Mouse (Mus musculus) intestine, embryonic 14.5 days (tissue): ENCODE measurements around the gene Prph. TPM values are rescaled to one million over a fixed set of nuclear protein-coding genes. Genes with fewer than 3 reads are reported as not detected.

Experiments used
- ATAC-seq: fragments of 200-750 bp; cut with Nextera tagmentation; replicated peaks from 2 replicates; pipeline ENCODE4 v1.8.0; 2017; ENCODE audit warnings: low read depth, moderate number of reproducible peaks, moderate TSS enrichment, moderate library complexity; ENCODE audit not compliant: low FRiP score, low TSS enrichment
- DNase-seq: peaks from one replicate; pipeline ENCODE4 v3.0.0-alpha.2; 2018; ENCODE audit warnings: low spot score
- H3K27ac ChIP-seq: fragments of 300-500 bp; sonication (generic); 2 replicates; pipeline ENCODE4 v1.5.1; 2014; ENCODE audit warnings: low read depth, mild to moderate bottlenecking, control low read depth
- H3K27me3 ChIP-seq: fragments of 300-500 bp; sonication (generic); replicated peaks from 2 replicates; pipeline ENCODE4 v1.6.1; 2014; ENCODE audit warnings: low read length, control low read depth; ENCODE audit not compliant: control insufficient read depth, insufficient read depth
- H3K36me3 ChIP-seq: fragments of 300-500 bp; sonication (generic); 2 replicates; pipeline ENCODE4 v1.6.1; 2014; ENCODE audit warnings: low read length, control low read depth; ENCODE audit not compliant: control insufficient read depth, insufficient read depth
- H3K4me1 ChIP-seq: fragments of 300-500 bp; sonication (generic); replicated peaks from 2 replicates; pipeline ENCODE4 v1.6.1; 2014; ENCODE audit warnings: low read length, control low read depth, mixed read lengths; ENCODE audit not compliant: control insufficient read depth, insufficient read depth
- H3K4me2 ChIP-seq: fragments of 300-500 bp; sonication (generic); 2 replicates; pipeline ENCODE4 v1.6.1; 2014; ENCODE audit warnings: low read length
- H3K4me3 ChIP-seq: fragments of 300-500 bp; sonication (generic); 2 replicates; pipeline ENCODE4 v1.5.1; 2014; ENCODE audit warnings: low read depth, low read length, control low read depth, mixed read lengths
- H3K9ac ChIP-seq: fragments of 300-500 bp; sonication (generic); 2 replicates; pipeline ENCODE4 v1.6.1; 2014; ENCODE audit warnings: mild to moderate bottlenecking, low read length
- H3K9me3 ChIP-seq: fragments of 300-500 bp; sonication (generic); 2 replicates; pipeline ENCODE4 v1.6.1; 2016; ENCODE audit warnings: low read length, control low read depth; ENCODE audit not compliant: control insufficient read depth
- WGBS: fragments of 180-500 bp; shearing (Covaris S2); extraction: QIAGEN DNeasy Blood & Tissue Kit; methylation state at CpG from one replicate; pipeline ENCODE4 v1.1.7; 2014; 5-methylcytosine and 5-hydroxymethylcytosine counted together
- polyA plus RNA-seq: library from polyadenylated mRNA; unstranded; fragments of >200 nt; fragmentation: Nextera tagmentation; extraction: Ambion mirVana; gene quantifications from 2 replicates; pipeline ENCODE4 v1.2.1, GENCODE M21; 2014

Prph gene
- polyA plus RNA-seq, 1 experiment from 2014 or later: 56.3 TPM

DNA sequence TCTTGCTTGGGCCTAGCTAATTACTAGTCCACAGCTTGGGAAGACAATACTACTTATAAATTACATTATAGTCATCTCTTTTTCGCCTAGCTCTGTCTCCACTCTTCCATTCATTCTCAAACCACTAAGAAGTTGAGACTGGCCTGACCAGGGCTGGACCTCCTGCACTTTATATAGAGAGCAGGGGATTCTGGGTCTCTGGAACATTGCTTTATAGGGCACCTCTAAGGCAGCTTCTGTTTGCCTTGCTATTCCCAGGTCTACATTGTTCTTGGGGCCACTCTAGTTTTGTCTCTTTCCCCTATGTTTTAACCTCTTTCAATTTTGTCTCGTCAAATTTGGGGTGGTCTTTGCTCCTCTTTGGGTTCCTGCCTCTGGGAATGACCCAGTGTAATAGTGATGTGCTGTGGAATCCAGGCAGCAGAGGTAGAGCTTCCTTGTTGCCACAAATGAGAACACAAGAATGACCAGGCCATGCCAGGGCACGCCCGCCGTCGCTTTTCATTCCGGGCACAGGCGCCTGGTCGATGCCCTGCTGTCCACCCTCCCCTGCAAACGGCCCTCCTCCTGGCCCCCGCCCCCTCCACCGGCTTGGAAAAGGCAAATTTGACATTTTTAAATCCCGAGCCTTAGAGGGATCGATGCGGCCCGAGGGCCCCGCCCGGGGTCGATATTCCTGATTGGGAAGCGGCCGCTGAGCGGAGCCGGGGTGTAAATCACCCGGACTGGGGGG, 41.3 kb downstream of the Prph start:
- H3K27ac ChIP-seq: no peak overlapping the region
- H3K9me3 ChIP-seq: no peaks in the 10 kb centered on the region
- no peak for DNase-seq
- 3% methylated on average over 24 of the region's 24 CpGs for WGBS
- peaks cover 22% of the 10 kb centered on the region for H3K4me1 ChIP-seq
- peak overlapping the region; percentile 60 for H3K4me2 ChIP-seq
- no peak for ATAC-seq
- H3K36me3 ChIP-seq: no peaks in the 10 kb centered on the region
- H3K9ac ChIP-seq: no peak overlapping the region
- H3K4me3 ChIP-seq: peak overlapping the region; percentile 35
- peaks cover 86% of the 10 kb centered on the region for H3K27me3 ChIP-seq

DNA sequence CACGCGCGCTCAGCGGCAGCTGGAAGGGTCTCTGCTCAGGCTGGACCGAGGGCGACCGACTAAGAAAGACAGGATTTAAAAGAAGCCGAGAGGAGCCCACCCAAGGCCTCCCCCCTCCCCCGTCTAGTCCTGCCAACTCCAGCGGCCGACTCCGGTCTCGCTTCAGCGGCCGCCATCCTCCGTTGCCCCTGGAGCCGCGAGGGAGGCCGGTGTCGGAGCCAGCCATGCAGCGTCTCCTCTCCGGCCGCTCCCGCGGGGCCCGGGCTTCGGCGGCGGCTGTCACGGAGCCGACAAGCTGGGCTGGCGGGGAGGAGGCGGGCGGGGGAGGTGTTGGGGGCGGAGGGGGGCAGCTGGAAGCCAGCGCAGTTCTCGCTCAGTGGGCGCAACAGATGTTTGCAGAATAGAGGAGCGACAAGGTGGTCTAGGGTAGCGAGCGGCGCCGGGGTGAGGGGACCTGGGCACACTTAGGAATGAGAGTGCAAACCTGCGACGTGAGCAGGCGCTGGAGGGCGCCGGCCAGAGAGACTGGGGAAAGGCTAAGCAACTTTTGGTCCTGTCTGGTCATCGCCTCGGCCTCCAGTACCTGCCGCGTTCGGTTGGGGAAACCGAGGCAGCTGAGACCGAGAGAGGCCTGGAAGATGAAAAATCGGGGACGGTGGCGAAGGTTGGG, 42.0 kb downstream of the Prph start:
- peak overlapping the region; percentile 35 for H3K4me3 ChIP-seq
- under 1% methylated on average over 45 of the region's 58 CpGs for WGBS
- peaks cover 78% of the 10 kb centered on the region for H3K27me3 ChIP-seq
- peaks cover 22% of the 10 kb centered on the region for H3K4me1 ChIP-seq
- no peaks in the 10 kb centered on the region for H3K36me3 ChIP-seq
- DNase-seq: peak; percentile 81
- H3K9ac ChIP-seq: no peak overlapping the region
- H3K4me2 ChIP-seq: peak overlapping the region; percentile 60
- no peaks in the 10 kb centered on the region for H3K9me3 ChIP-seq
- H3K27ac ChIP-seq: no peak overlapping the region
- no peak for ATAC-seq

DNA sequence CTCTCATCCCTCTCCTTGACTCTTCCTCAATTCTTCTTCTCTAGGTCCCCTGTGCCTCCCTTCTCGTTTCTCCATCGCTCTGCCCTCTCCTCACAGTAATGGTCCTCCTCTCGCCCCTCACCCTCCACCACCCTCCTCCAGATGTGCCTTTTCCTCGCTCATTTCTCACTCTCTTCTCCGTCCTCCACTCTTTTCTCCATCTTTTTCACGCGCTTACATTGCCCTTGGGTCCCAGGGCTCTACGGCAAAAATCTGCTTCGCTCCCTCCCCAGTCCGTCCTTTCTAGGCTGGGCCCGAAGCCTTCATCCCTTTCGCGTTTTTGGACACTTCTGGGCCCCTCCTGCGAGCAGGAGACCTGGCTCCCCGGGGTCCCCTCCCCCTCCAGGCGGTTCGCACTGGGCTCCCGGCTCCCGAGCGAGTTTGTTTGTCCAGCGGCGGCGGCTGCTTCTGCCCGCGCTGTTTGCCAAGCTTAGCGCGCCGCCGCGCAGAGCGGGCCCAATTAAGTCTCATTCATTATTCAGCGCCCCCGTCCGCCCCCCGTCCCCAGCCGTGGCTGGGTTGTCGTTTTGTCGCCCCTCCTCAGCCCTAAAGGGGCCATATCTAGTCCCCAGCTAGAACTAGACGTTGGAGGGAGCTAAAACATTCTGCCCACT, 43.0 kb downstream of the Prph start:
- peak overlapping the region; percentile 25 for H3K4me3 ChIP-seq
- peaks cover 22% of the 10 kb centered on the region for H3K4me1 ChIP-seq
- peaks cover 68% of the 10 kb centered on the region for H3K27me3 ChIP-seq
- WGBS: under 1% methylated on average over 39 of the region's 39 CpGs
- DNase-seq (peak; percentile 71), ATAC-seq (no peak)
- H3K9ac ChIP-seq: no peak overlapping the region
- H3K9me3 ChIP-seq: no peaks in the 10 kb centered on the region
- no peak overlapping the region for H3K27ac ChIP-seq
- peak overlapping the region; percentile 60 for H3K4me2 ChIP-seq
- H3K36me3 ChIP-seq: no peaks in the 10 kb centered on the region

DNA sequence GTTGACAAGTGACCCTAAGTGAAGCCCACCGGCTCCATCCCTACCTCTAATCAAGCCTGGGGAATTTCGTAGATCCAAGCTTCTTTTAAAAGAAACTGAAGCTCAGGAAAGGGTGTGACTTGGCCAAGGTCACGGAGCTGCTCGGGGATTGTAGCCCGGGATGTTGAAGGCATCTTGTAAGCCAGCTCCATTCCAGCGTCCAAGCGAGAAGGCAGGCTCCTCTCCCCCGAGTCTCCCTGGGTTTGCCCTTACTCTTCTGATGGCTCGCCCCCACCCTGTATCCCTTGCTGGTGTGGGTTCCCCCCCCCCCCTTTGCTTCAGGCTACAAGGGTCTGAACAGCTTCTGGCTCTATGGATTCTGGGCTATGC, 43.5 kb downstream of the Prph start:
- Histone ChIP-seq H3K9me3 (no peaks in the 10 kb centered on the region), H3K9ac (no peak overlapping the region), H3K4me3 (peak overlapping the region; percentile 25), H3K4me2 (peak overlapping the region; percentile 60), H3K27me3 (peaks cover 63% of the 10 kb centered on the region), H3K4me1 (peaks cover 22% of the 10 kb centered on the region), H3K36me3 (no peaks in the 10 kb centered on the region), H3K27ac (no peak overlapping the region)
- peak; percentile 17; the same call in 1 of the 2 replicates for ATAC-seq
- DNase-seq: peak; percentile 78
- WGBS: under 1% methylated on average over 9 of the region's 9 CpGs

DNA sequence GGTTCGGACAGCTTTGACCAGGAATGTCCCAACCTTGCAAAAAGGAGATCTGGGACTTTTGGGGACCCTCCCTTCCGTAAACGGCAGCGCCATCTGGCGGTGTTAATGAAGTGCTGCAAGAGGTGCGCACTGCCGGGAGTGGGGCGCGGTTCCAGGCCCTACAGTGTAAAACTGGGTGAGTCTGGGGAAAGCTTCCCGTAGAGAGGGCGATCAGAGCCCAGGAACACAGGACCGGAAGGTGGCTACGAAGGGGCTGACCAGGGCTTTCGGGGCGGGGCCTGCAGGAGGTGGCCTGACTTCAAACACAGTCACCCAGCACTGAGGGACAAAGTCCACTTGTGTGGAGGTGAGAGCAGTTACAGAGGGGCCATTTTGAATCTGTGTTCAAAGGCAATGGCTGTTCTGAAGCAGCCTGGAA, 44.2 kb downstream of the Prph start:
- Histone ChIP-seq H3K9me3 (no peaks in the 10 kb centered on the region), H3K4me1 (peaks cover 22% of the 10 kb centered on the region), H3K27ac (peak overlapping the region; percentile 71), H3K27me3 (peaks cover 58% of the 10 kb centered on the region), H3K9ac (peak overlapping the region; percentile 23; the same call in 1 of the 2 replicates), H3K4me3 (peak overlapping the region; percentile 15; the same call in 1 of the 2 replicates), H3K36me3 (no peaks in the 10 kb centered on the region), H3K4me2 (peak overlapping the region; percentile 60)
- peak; percentile 88 for DNase-seq
- 3% methylated on average over 15 of the region's 15 CpGs for WGBS
- peak; percentile 88 for ATAC-seq

DNA sequence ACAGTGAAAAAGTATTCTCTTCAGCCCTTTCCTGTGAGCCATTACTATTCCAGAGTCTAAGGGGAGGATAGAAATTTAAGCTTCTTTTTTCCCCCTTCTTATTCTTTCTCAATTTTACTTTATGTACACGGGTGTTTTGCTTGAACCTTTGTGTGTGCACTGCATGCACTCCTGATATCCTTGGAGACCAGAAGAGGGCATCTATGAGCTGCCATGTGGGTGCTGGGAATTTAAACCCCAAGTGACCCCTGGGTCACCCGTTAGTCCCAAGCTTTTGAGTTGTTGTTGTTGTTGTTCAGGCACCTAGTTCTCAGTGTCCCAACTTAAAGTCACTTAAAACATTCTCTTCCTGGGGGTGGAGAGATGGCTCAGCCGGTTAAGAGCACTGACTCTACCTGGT, 45.0 kb downstream of the Prph start:
- ATAC-seq (no peak), DNase-seq (no peak)
- Histone ChIP-seq H3K9ac (peak overlapping the region; percentile 23; the same call in 1 of the 2 replicates), H3K36me3 (no peaks in the 10 kb centered on the region), H3K4me1 (peaks cover 17% of the 10 kb centered on the region), H3K4me3 (peak overlapping the region; percentile 10; the same call in 1 of the 2 replicates), H3K27ac (no peak overlapping the region), H3K27me3 (peaks cover 51% of the 10 kb centered on the region), H3K4me2 (peak overlapping the region; percentile 29; the same call in 1 of the 2 replicates), H3K9me3 (no peaks in the 10 kb centered on the region)
- WGBS: 53% methylated on average over 3 of the region's 3 CpGs

DNA sequence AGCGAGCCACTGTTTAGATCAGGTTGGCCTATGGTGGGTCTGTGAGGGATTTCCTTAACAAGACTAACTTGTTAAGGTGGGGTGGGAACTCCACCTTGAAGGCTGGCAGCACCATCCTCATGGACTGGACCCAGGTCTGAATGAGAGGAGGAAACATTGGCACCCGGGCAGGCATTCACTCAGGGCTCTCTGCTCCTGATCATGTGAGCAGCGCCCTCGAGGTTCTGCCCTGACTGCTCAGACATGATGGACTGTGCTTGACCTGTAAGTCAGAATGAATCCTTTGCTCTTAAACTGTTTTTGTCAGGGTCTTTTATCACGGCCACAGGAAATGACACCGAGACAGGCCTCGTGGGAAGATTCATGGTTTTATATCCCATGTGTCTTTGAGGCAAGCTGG, 50.3 kb downstream of the Prph start:
- Histone ChIP-seq H3K9ac (no peak overlapping the region), H3K27me3 (no peaks in the 10 kb centered on the region), H3K4me1 (no peaks in the 10 kb centered on the region), H3K4me3 (no peak overlapping the region), H3K9me3 (0 out of 2 replicates have a peak, but pooled peaks cover 2% of the 10 kb centered on the region), H3K4me2 (no peak overlapping the region), H3K36me3 (no peaks in the 10 kb centered on the region), H3K27ac (no peak overlapping the region)
- 57% methylated on average over 7 of the region's 7 CpGs for WGBS
- no peak for ATAC-seq
- DNase-seq: no peak

DNA sequence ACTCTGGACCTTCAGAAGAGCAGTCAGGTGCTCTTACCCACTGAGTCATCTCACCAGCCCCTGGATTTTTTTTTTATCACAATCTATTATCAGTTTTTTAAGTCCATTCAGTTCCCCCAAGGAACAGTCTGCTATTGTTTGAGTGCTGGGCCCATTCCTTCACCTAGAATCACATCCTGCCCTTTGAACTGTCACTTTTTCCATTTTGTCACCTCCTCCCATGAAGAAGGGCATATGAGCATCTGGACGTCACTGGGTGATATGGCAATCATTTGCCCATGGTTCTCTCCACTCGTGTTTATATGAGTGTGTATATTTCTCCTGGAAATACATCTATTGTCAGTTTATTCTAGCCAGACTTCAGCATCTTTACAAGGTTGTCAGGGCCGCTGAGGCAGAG, 52.9 kb downstream of the Prph start:
- Histone ChIP-seq H3K9me3 (0 out of 2 replicates have a peak, but pooled peaks cover 2% of the 10 kb centered on the region), H3K27ac (no peak overlapping the region), H3K27me3 (no peaks in the 10 kb centered on the region), H3K4me1 (no peaks in the 10 kb centered on the region), H3K4me2 (no peak overlapping the region), H3K36me3 (no peaks in the 10 kb centered on the region), H3K4me3 (no peak overlapping the region), H3K9ac (no peak overlapping the region)
- 71% methylated on average over 3 of the region's 3 CpGs for WGBS
- no peak for DNase-seq
- no peak for ATAC-seq
